In the genomic region with DNA sequence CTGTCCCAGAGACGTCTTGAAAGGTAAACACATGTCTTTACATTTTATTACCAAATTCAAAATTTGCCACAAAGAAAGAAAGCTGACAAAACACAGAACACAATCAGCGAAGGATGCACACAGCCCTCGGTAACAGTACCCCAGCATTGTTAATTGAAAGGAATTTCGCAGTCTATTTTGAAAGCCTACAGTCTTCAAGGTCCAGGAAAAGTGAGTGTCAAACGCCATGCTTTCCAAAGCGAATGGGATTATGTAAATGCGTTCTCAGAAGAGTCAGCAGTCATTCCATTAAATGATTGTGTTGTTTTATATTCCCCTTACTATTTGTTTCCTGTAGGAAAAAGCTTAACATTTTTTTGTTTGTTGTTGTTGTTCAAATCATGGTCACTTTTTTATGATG, we compare ENCODE assay signal across 20 mouse cellular contexts.
"Had no signal": no experiment of that assay in that cellular context is flagged by ENCODE, and none has a peak within 500 bp of the region (broad histone marks: within the 10 kb centered on the region; RNA-seq: fewer than 3 reads in every experiment).

No protein-coding gene starts in this region.

- H3K27me3 ChIP-seq: liver, embryonic 13.5 days; liver, embryonic 15.5 days; lung, embryonic 15.5 days; megakaryocyte, embryonic 14.5 days; neural tube, embryonic 12.5 days had no signal

- H3K36me3 ChIP-seq: liver, embryonic 13.5 days; liver, embryonic 15.5 days; lung, embryonic 15.5 days; neural tube, embryonic 12.5 days had no signal

- H3K9ac ChIP-seq: liver, embryonic 13.5 days; liver, embryonic 15.5 days; liver, postnatal 0 days; lung, embryonic 15.5 days; neural tube, embryonic 12.5 days had no signal

- DNase-seq: liver, embryonic 13.5 days; liver, postnatal 0 days; lung, adult 2 months; lung, postnatal 14 days; lung, postnatal 36 days; retina, postnatal 1 day; right cerebral cortex, adult 18-20 months; right cerebral cortex, postnatal 25 days; right cerebral cortex, postnatal 4 days; spleen, adult 18-20 months; thymus, adult 18-20 months; thymus, postnatal 14 days; thymus, postnatal 36 days had no signal

- H3K4me2 ChIP-seq: liver, embryonic 11.5 days; liver, embryonic 13.5 days; liver, embryonic 15.5 days; lung, embryonic 15.5 days; neural tube, embryonic 12.5 days had no signal

- H3K4me1 ChIP-seq: liver, embryonic 13.5 days; liver, embryonic 15.5 days; lung, embryonic 15.5 days; megakaryocyte, embryonic 14.5 days; neural tube, embryonic 12.5 days had no signal

- H3K4me3 ChIP-seq: liver, embryonic 13.5 days; liver, embryonic 15.5 days; lung, embryonic 15.5 days; megakaryocyte, embryonic 14.5 days; neural tube, embryonic 12.5 days had no signal

- H3K9me3 ChIP-seq: liver, embryonic 13.5 days; liver, embryonic 15.5 days; lung, embryonic 15.5 days; neural tube, embryonic 12.5 days had no signal

- H3K27ac ChIP-seq: liver, embryonic 13.5 days; liver, embryonic 15.5 days; lung, embryonic 15.5 days; macrophage; neural tube, embryonic 12.5 days had no signal

- ATAC-seq: liver, postnatal 0 days; lung, postnatal 0 days had no signal
